Mouse (Mus musculus) stomach, embryonic 15.5 days (tissue): ENCODE data around the gene Fut11. TPM values are rescaled to one million over a fixed set of nuclear protein-coding genes. Genes with fewer than 3 reads are reported as not detected.
A peak's percentile ranks its signal among the peaks of the same experiment; 100 is the strongest.

Experiments
- ATAC-seq: fragments of 200-750 bp; cut with Nextera tagmentation; 2 replicates; pipeline ENCODE4 v1.8.0; 2017; ENCODE audit warnings: low read depth, moderate number of reproducible peaks, moderate TSS enrichment; ENCODE audit not compliant: insufficient read depth, low FRiP score
- H3K27ac ChIP-seq: fragments of 300-500 bp; sonication (generic); 2 replicates; pipeline ENCODE4 v1.5.1; 2015; ENCODE audit warnings: mild to moderate bottlenecking, inconsistent platforms
- H3K27me3 ChIP-seq: fragments of 300-500 bp; sonication (generic); replicated peaks from 2 replicates; pipeline ENCODE4 v1.6.1; 2015; ENCODE audit warnings: inconsistent platforms
- H3K36me3 ChIP-seq: fragments of 300-500 bp; sonication (generic); 2 replicates; pipeline ENCODE4 v1.6.1; 2015; ENCODE audit warnings: inconsistent platforms
- H3K4me1 ChIP-seq: fragments of 300-500 bp; sonication (generic); 2 replicates; pipeline ENCODE4 v1.6.1; 2015; ENCODE audit warnings: inconsistent platforms
- H3K4me2 ChIP-seq: fragments of 300-500 bp; sonication (generic); 2 replicates; pipeline ENCODE4 v1.6.1; 2015; ENCODE audit warnings: mild to moderate bottlenecking, inconsistent platforms
- H3K4me3 ChIP-seq: fragments of 300-500 bp; sonication (generic); replicated peaks from 2 replicates; pipeline ENCODE4 v1.5.1; 2015; ENCODE audit warnings: inconsistent platforms
- H3K9ac ChIP-seq: fragments of 300-500 bp; sonication (generic); 2 replicates; pipeline ENCODE4 v1.6.1; 2015; ENCODE audit warnings: inconsistent platforms
- H3K9me3 ChIP-seq: fragments of 300-500 bp; sonication (generic); 2 replicates; pipeline ENCODE4 v1.6.1; 2016; ENCODE audit warnings: inconsistent platforms
- WGBS: fragments of 180-500 bp; shearing (Covaris S2); methylation state at CpG from one replicate; pipeline ENCODE4 v1.1.7; 2015; 5-methylcytosine and 5-hydroxymethylcytosine counted together
- polyA plus RNA-seq: library from polyadenylated mRNA; unstranded; fragments of >200 nt; fragmentation: Nextera tagmentation; extraction: Ambion mirVana; gene quantifications from 2 replicates; pipeline ENCODE4 v1.2.1, GENCODE M21; 2015

The Fut11 gene
- polyA plus RNA-seq, 1 experiment from 2014 or later: 28.5 TPM

DNA sequence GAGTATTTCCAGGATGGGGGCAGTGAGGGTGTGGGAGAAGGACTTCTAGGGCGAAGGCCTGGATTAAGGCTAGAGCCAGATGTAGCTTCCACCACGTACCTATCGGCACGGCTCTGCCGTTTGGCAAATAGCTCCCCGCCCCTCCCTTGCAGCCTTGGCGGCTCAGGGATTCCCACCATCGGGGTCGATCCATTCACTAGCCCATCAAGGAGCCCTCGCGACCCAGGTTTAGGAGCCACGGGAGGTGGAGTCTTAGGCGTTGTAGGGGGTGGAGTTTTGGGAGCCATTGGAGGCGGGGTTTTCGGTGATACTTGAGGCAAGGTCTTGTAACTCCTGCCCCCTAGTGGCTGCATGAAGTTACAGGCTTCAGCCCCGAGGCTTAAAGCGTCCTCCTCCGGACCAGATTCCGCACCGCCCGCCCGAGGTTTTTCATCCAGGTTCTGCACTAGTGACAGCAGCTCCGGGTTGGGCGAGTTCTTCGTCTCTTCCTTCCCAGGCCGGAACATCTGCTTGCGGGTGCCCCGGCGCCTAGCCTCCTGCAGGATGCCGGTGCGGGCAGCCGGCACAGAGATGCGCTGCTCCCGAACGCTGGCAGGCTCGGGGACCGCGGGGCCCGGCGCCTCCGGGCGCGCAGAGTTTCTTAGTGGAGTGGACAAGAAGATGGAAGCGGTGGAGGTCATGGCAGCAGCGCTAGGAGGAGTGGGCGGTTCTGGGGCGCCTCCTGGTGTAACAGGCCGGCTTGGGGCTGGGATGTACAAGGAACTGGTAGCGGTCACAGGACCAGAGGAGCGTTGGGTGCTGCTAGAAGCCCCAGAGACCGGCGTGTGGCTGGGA lies 33.7 kb upstream of the Fut11 start:
- Histone ChIP-seq H3K4me3 (peak overlapping the region; percentile 70), H3K27ac (peak overlapping the region; percentile 93), H3K9ac (peak overlapping the region; percentile 61), H3K36me3 (no peaks in the 10 kb centered on the region), H3K27me3 (no peaks in the 10 kb centered on the region), H3K9me3 (no peaks in the 10 kb centered on the region), H3K4me1 (peaks cover 14% of the 10 kb centered on the region), H3K4me2 (peak overlapping the region; percentile 95)
- WGBS: 2% methylated on average over 52 of the region's 52 CpGs
- ATAC-seq: peak; percentile 85

DNA sequence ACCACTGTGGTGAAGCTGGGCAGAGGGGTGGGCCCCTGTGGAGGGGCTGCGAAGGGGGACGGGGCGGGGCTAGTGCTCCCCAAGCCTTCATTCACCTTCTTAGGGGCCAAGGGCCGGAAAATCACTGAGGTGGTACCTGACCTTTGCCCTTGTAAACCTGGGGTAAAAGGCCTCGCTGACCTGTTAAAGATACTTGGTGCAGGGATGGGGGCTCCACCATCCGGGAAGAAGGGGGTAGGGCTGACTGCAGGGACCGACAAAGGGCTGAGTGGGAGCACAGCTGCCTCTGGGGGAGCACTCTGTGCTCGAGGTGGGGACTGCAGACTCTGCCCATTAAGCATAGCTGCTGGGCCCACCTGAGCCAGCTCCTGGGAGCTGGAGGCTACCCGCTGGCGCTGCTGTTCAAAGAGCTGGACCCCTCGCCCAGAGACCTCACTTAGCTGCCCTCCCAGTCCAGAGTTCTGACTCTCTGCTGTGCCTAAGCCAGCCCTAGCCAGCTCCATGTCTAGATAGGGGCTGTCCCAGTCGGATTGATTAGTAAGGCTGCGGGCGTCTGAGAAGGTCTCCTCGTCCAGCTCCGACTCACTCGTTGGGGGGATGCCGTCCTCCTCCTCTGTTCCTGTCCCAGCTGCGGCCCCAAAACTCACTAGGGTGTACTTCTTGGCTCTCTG lies 33.0 kb upstream of the Fut11 start:
- Histone ChIP-seq H3K4me2 (peak overlapping the region; percentile 95), H3K27me3 (no peaks in the 10 kb centered on the region), H3K9me3 (no peaks in the 10 kb centered on the region), H3K9ac (peak overlapping the region; percentile 61), H3K27ac (peak overlapping the region; percentile 93), H3K36me3 (no peaks in the 10 kb centered on the region), H3K4me3 (peak overlapping the region; percentile 70), H3K4me1 (peaks cover 14% of the 10 kb centered on the region)
- ATAC-seq: no peak
- WGBS: 13% methylated on average over 19 of the region's 19 CpGs

DNA sequence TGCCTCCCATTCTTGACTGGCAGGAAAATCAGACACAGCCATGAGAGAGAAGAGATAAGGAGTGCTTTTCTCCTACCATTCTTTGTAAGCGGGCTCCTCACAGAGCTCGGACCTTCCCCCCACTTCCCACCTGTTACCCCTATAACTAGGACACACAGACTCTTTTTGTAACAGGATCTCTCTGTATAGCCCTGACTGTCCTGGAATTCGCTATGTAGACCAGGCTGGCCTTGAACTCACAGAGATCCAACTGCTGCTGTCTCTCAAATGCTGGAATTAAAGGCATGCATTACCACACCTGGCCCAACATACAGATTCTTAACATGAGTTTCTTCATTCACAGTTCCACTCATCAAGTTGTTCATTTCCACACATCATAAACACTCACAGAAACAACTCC lies 32.0 kb upstream of the Fut11 start:
- H3K36me3 ChIP-seq: no peaks in the 10 kb centered on the region
- no peaks in the 10 kb centered on the region for H3K9me3 ChIP-seq
- WGBS: 79% methylated on average over 3 of the region's 3 CpGs
- no peak overlapping the region for H3K27ac ChIP-seq
- peaks cover 14% of the 10 kb centered on the region for H3K4me1 ChIP-seq
- ATAC-seq: no peak
- H3K4me2 ChIP-seq: no peak overlapping the region
- H3K27me3 ChIP-seq: no peaks in the 10 kb centered on the region
- no peak overlapping the region for H3K4me3 ChIP-seq
- H3K9ac ChIP-seq: no peak overlapping the region

DNA sequence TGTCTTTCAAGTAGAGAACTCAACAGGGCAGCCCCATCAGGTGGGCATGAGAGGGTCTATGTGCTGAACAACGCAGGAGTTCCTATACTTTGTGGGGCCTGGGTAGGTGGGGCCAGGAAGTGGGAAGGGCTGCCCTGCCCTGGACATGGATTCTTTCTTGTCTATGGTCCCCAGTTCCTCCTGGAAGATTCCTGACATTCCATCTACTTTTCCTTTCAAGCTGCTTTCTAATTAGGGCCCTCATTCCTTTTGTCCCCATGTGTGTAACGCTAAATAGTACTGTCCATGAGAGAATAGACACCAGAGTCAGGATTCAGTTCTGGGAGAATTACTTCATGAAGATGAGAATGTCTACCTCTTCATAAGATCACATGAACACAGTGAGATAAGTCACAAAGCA lies 31.2 kb upstream of the Fut11 start:
- Histone ChIP-seq H3K9me3 (no peaks in the 10 kb centered on the region), H3K4me2 (no peak overlapping the region), H3K9ac (no peak overlapping the region), H3K27ac (no peak overlapping the region), H3K36me3 (no peaks in the 10 kb centered on the region), H3K27me3 (no peaks in the 10 kb centered on the region), H3K4me1 (peaks cover 14% of the 10 kb centered on the region), H3K4me3 (no peak overlapping the region)
- ATAC-seq: no peak
- WGBS: 62% methylated on average over 2 of the region's 2 CpGs

DNA sequence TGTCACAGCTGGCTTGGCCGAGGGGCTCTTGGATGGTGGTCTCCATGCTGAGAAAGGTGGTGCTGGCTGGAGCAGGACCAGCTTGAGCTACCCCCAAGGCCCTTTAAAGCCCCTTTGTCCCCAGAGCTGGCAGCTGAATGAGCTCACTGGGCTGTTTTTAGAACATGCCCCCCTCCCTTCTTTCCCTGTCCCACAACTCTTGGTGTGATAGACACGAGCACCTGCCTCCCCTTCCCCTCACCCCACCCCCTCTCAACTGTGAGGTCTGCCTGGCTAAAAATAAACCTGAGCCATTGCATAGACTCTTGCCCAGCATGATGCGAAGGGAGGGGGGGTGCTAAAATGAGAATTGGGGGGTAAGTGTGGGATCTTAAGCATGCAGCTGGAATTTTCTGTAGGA lies 30.3 kb upstream of the Fut11 start:
- H3K9me3 ChIP-seq: no peaks in the 10 kb centered on the region
- ATAC-seq: no peak
- H3K4me2 ChIP-seq: no peak overlapping the region
- peaks cover 14% of the 10 kb centered on the region for H3K4me1 ChIP-seq
- H3K9ac ChIP-seq: no peak overlapping the region
- 57% methylated on average over 3 of the region's 3 CpGs for WGBS
- H3K4me3 ChIP-seq: no peak overlapping the region
- H3K36me3 ChIP-seq: no peaks in the 10 kb centered on the region
- H3K27me3 ChIP-seq: no peaks in the 10 kb centered on the region
- no peak overlapping the region for H3K27ac ChIP-seq

DNA sequence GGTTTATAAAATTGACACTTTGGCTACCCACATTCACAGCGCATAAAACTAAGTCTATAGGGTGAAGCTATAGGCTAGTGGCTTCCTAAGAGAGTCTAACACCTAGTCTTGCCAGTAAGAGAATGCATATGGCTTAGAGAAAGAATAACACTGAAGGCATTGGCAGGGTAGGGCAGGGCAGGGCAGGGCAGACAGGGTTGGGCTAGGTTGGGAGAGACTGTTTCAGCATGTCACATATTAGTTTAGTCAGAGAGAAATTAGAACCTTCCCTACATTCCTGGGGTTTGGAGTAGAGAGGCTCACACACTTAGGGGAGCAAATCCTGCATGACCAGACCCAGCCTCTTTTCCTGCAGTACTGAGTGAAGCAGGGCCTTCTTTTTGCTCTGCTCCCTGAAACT lies 27.3 kb upstream of the Fut11 start:
- H3K4me2 ChIP-seq: no peak overlapping the region
- WGBS: 72% methylated on average over 1 of the region's 1 CpGs
- no peaks in the 10 kb centered on the region for H3K36me3 ChIP-seq
- no peak for ATAC-seq
- no peak overlapping the region; the same call in 1 of the 2 replicates for H3K27ac ChIP-seq
- H3K4me1 ChIP-seq: no peaks in the 10 kb centered on the region
- H3K9me3 ChIP-seq: no peaks in the 10 kb centered on the region
- H3K9ac ChIP-seq: no peak overlapping the region
- H3K4me3 ChIP-seq: no peak overlapping the region
- H3K27me3 ChIP-seq: no peaks in the 10 kb centered on the region

DNA sequence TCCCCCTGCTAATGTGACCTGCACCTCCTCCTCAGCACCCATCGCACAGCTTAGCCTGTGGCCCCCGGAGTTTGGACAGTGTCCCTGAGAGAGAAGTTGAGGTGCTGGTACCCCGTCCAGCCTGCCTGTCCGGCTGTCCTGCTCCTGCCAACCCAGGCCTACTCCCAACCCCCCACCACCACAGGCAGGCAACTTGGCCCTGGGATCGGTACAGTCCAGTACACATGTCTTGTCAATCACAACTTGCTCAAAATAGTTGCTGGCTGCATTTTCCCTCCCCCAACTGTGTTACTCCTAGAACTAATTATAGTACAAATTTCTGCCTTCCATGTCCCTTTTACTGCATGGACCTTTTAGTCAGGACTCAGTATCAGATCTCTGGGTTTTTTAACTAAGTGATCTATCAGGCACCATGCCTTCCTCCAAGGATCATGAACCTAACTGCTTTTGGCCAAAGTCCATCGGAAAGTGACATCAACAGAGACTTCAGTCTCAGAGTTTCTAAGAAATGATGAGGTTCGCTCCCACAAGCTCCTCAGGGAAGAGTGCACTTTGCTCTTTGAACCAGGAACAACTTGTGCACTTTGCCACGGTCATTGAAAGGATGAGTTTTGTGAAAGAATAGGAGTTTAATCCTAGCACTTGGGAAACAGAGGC lies 26.5 kb upstream of the Fut11 start, which contains the start of gene Synpo2l:
TSS of gene Synpo2l (minus strand) at position 201 of the 657 bp plus-strand sequence.
- Histone ChIP-seq H3K4me1 (no peaks in the 10 kb centered on the region), H3K9ac (no peak within 1 kb of the TSS), H3K27me3 (no peaks in the 10 kb centered on the region), H3K4me2 (no peak within 1 kb of the TSS), H3K4me3 (no peak within 1 kb of the TSS), H3K9me3 (no peaks in the 10 kb centered on the region), H3K36me3 (no peaks in the 10 kb centered on the region), H3K27ac (peak within 1 kb of the TSS; percentile 35; the same call in 1 of the 2 replicates)
- WGBS: 75% methylated on average over 8 of the region's 8 CpGs
- ATAC-seq: no peak

DNA sequence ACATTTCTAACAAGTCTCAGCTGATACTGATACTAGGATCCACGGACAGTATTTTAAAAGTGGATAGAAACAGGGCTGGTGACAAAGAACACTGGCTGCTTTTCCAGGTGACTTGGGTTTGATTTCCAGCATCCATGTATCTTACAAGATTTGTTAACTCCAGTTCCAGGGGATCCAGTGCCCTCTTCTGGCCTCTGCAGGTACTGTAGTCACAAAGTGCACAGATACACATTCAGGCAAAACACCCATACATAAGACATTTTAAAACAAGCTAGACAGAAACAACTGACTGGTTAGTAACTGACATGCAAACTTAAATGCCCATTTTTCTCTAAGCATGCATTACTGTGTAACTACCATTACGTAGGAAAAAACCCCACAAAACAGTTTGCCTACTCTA lies 21.8 kb upstream of the Fut11 start:
- Histone ChIP-seq H3K27ac (no peak overlapping the region), H3K4me2 (no peak overlapping the region), H3K9ac (no peak overlapping the region), H3K4me1 (0 out of 2 replicates have a peak, but pooled peaks cover 5% of the 10 kb centered on the region), H3K4me3 (no peak overlapping the region), H3K9me3 (no peaks in the 10 kb centered on the region), H3K27me3 (no peaks in the 10 kb centered on the region), H3K36me3 (peaks cover 17% of the 10 kb centered on the region; the same call in 1 of the 2 replicates)
- no peak for ATAC-seq
- WGBS: 92% methylated on average over 2 of the region's 2 CpGs

DNA sequence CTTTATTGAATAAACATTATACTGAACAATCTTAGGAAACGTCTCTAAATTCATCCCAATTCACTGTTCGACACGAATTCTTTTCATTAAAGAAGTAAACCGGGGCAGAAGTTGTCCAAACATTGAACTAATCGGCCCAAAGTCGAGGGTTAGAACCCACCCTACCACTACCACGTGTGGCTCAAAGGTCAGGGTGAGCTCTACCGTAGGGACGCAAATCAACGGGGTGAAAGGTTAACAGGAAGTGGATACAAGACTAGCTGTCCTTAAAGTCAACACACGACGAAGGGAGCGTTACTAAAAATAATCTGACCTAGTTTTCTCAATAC lies 21.1 kb upstream of the Fut11 start:
- Histone ChIP-seq H3K36me3 (peaks cover 22% of the 10 kb centered on the region), H3K4me2 (peak overlapping the region; percentile 59), H3K9ac (no peak overlapping the region), H3K27ac (peak overlapping the region; percentile 97), H3K4me3 (peak overlapping the region; percentile 77), H3K27me3 (no peaks in the 10 kb centered on the region), H3K4me1 (0 out of 2 replicates have a peak, but pooled peaks cover 5% of the 10 kb centered on the region), H3K9me3 (no peaks in the 10 kb centered on the region)
- WGBS: 10% methylated on average over 13 of the region's 13 CpGs
- ATAC-seq: peak; percentile 41; the same call in 1 of the 2 replicates

DNA sequence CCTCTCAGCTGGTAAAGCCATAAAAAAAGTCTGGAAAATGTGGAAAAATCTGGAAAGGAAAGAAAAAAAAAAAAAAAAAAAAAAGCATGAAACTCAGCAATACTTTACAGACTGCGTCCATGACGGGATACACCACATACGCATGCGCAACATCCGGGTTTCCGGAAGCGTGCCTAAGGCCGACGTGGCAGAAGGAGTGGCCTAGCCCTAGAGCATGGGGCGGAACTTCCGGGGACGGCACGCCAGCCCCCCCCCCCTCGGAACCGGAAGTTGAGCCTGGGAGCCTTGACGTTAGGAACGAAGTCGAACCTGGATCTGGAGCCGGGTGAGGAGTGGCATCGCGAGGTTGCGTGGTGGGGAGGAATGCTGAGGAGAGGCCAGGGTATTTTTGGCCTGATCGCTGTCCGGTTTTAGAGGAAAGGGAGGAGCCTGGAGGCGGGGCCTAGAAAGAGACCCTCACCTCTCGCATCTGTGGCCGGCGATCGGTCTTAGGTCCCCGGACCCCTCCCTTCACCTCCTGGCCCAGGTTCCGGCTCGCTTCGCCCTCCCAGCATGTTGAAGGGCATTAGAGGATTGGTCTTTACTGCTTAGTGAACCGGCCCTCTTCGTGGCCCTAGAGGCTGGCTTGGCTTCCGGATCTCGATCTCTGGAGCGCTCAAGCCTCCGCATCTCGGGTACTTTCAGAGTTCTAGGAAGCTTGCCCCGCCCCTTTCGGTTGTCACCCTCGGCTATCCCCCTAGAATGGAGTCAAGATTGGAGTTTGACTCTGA lies 20.5 kb upstream of the Fut11 start, which contains the start of gene Sec24c:
TSS of gene Sec24c (plus strand) at position 245 of the 770 bp plus-strand sequence.
- Histone ChIP-seq H3K4me1 (0 out of 2 replicates have a peak, but pooled peaks cover 5% of the 10 kb centered on the region), H3K4me2 (peak within 1 kb of the TSS; percentile 74), H3K9me3 (no peaks in the 10 kb centered on the region), H3K4me3 (peak within 1 kb of the TSS; percentile 77), H3K36me3 (peaks cover 24% of the 10 kb centered on the region), H3K27me3 (no peaks in the 10 kb centered on the region), H3K9ac (peak within 1 kb of the TSS; percentile 83), H3K27ac (peak within 1 kb of the TSS; percentile 97)
- ATAC-seq: peak; percentile 96
- WGBS: under 1% methylated on average over 43 of the region's 43 CpGs

DNA sequence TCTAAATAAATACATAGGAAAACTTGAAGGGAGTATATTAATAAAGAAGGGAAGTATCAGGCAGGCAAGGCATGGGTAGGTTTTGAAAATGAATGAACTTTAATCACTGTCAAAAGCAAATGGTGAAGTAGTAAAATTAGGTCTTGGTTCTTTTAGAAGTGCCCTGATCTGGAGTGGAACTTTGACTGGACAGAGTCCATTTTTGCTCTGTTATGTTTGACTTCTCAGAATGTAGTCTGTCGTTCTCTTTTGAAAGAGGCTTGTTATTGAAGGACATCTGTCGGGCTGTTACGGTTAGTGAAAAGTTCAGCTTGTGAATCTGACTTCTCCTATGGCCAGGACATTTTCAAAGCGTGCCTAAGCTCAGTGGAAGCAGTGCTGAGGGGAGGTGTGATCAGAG lies 16.9 kb upstream of the Fut11 start:
- Histone ChIP-seq H3K4me1 (0 out of 2 replicates have a peak, but pooled peaks cover 5% of the 10 kb centered on the region), H3K27ac (no peak overlapping the region), H3K9me3 (no peaks in the 10 kb centered on the region), H3K9ac (no peak overlapping the region), H3K4me3 (no peak overlapping the region), H3K36me3 (peaks cover 55% of the 10 kb centered on the region), H3K4me2 (no peak overlapping the region), H3K27me3 (no peaks in the 10 kb centered on the region)
- ATAC-seq: no peak
- WGBS: 91% methylated on average over 4 of the region's 4 CpGs
